Mouse (Mus musculus) hindbrain, embryonic 13.5 days (tissue): ENCODE measurements around the gene Cfap97d1. TPM values are rescaled to one million over a fixed set of nuclear protein-coding genes. Genes with fewer than 3 reads are reported as not detected.
"Not testable (repeated sequence)": the region's sequence is repeated elsewhere in the genome, so short reads cannot be mapped to it uniquely, and the experiment has no call there.

Source experiments
- ATAC-seq: fragments of 200-750 bp; cut with Nextera tagmentation; 2 replicates; pipeline ENCODE4 v1.8.0; 2017; ENCODE audit warnings: moderate TSS enrichment; ENCODE audit not compliant: low FRiP score
- H3K27ac ChIP-seq: fragments of 300-500 bp; sonication (generic); 2 replicates; pipeline ENCODE4 v1.5.1; 2015; ENCODE audit warnings: inconsistent platforms, mild to moderate bottlenecking, moderate library complexity
- H3K27me3 ChIP-seq: fragments of 300-500 bp; sonication (generic); 2 replicates; pipeline ENCODE4 v1.6.1; 2015; ENCODE audit warnings: mild to moderate bottlenecking, inconsistent platforms
- H3K36me3 ChIP-seq: fragments of 300-500 bp; sonication (generic); 2 replicates; pipeline ENCODE4 v1.6.1; 2015; ENCODE audit warnings: mild to moderate bottlenecking, inconsistent platforms
- H3K4me1 ChIP-seq: fragments of 300-500 bp; sonication (generic); replicated peaks from 2 replicates; pipeline ENCODE4 v1.6.1; 2015; ENCODE audit warnings: inconsistent platforms
- H3K4me2 ChIP-seq: fragments of 300-500 bp; sonication (generic); 2 replicates; pipeline ENCODE4 v1.6.1; 2015; ENCODE audit warnings: inconsistent platforms, mild to moderate bottlenecking, moderate library complexity
- H3K4me3 ChIP-seq: fragments of 300-500 bp; sonication (generic); 2 replicates; pipeline ENCODE4 v1.5.1; 2015; ENCODE audit warnings: mild to moderate bottlenecking, inconsistent platforms
- H3K9ac ChIP-seq: fragments of 300-500 bp; sonication (generic); 2 replicates; pipeline ENCODE4 v1.6.1; 2015; ENCODE audit warnings: mild to moderate bottlenecking, inconsistent platforms
- H3K9me3 ChIP-seq: fragments of 300-500 bp; sonication (generic); 2 replicates; pipeline ENCODE4 v1.6.1; 2016; ENCODE audit warnings: inconsistent platforms
- WGBS: fragments of 180-500 bp; shearing (Covaris S2); methylation state at CpG from one replicate; pipeline ENCODE4 v1.1.7; 2015; 5-methylcytosine and 5-hydroxymethylcytosine counted together
- polyA plus RNA-seq: library from polyadenylated mRNA; unstranded; fragments of >200 nt; fragmentation: Nextera tagmentation; extraction: Ambion mirVana; gene quantifications from 2 replicates; pipeline ENCODE4 v1.2.1, GENCODE M21; 2015

Gene Cfap97d1
- polyA plus RNA-seq, 1 experiment from 2014 or later, result not detected

DNA sequence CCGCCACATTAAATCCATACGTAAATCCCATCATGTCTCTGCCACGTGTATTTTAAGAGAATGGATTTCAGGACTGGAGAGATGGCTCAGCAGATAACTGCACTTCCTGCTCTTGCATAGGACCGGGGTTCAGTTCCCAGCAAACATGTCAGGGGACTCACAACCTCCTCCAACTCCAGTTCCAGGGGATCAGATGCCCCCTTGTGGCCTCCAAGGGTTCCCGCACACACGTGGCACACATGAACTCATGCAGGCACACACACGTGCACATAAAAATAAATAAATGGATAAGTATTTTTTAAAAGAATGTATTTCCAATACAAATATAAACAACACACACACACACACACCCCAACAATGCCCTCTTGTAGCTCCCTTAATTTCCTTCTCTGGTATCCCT lies 7.1 kb upstream of the Cfap97d1 start:
- Histone ChIP-seq H3K4me2 (no peak overlapping the region), H3K9ac (no peak overlapping the region), H3K36me3 (no peaks in the 10 kb centered on the region; the same call in 1 of the 2 replicates), H3K27ac (no peak overlapping the region), H3K4me3 (no peak overlapping the region), H3K9me3 (no peaks in the 10 kb centered on the region), H3K27me3 (no peaks in the 10 kb centered on the region), H3K4me1 (no peaks in the 10 kb centered on the region)
- WGBS, result 96% methylated on average over 7 of the region's 7 CpGs
- no peak for ATAC-seq

DNA sequence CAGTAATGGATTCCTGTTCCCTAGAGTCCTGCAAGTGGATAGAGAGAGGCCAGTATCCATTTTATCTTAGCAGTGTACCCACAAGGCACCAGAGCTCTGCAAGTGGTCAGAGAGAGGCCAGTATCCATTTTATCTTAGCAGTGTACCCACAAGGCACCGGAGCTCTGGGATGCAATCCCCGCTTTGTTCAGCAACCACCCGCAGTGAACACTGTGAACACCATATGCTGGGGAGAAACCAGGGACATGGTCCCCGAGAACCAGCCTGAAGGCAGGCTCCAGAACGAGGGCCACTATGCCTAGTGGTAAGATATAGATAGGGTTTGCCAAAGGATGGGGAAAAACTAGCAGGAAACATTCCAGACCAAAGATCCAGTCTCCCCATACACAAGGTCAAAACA lies 4.9 kb upstream of the Cfap97d1 start:
- no peak overlapping the region for H3K9ac ChIP-seq
- 90% methylated on average over 5 of the region's 5 CpGs for WGBS
- peaks cover 12% of the 10 kb centered on the region for H3K4me1 ChIP-seq
- H3K4me2 ChIP-seq, result no peak overlapping the region
- no peak overlapping the region for H3K4me3 ChIP-seq
- no peaks in the 10 kb centered on the region; the same call in 1 of the 2 replicates for H3K36me3 ChIP-seq
- H3K27ac ChIP-seq, result no peak overlapping the region
- no peaks in the 10 kb centered on the region for H3K27me3 ChIP-seq
- ATAC-seq, result no peak
- H3K9me3 ChIP-seq, result no peaks in the 10 kb centered on the region

DNA sequence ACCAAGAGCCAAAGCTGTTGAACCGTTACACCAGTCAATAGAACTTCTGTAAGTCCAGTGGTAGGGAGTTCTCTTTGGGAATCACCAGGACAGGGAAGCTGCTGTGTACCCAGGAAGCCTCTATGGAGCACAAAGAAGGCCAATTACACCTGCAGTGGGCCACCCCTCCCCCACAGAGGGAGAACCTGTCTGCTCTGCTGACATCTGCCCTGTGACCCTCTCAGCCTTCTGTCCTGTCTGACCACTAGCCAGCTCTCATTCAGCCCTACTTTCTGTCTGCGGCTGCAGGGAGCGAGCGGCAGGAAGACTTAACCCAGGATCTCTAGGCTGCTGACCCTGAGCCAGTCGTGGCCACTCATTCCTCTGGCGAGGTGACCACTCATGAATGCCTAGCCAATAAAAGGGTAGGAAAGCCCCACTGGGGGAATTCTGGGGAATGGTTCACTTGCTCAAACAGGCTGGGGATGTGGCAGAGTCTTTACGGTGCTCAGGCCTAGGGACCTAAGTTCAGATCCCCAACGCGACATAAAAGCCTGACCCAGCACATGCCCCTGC lies 3.4 kb upstream of the Cfap97d1 start:
- no peak overlapping the region for H3K4me2 ChIP-seq
- no peak overlapping the region for H3K9ac ChIP-seq
- peaks cover 22% of the 10 kb centered on the region for H3K4me1 ChIP-seq
- WGBS, result 78% methylated on average over 9 of the region's 9 CpGs
- no peak overlapping the region for H3K27ac ChIP-seq
- H3K27me3 ChIP-seq, result no peaks in the 10 kb centered on the region; the same call in 1 of the 2 replicates
- no peak for ATAC-seq
- no peaks in the 10 kb centered on the region; the same call in 1 of the 2 replicates for H3K36me3 ChIP-seq
- no peaks in the 10 kb centered on the region for H3K9me3 ChIP-seq
- H3K4me3 ChIP-seq, result no peak overlapping the region

DNA sequence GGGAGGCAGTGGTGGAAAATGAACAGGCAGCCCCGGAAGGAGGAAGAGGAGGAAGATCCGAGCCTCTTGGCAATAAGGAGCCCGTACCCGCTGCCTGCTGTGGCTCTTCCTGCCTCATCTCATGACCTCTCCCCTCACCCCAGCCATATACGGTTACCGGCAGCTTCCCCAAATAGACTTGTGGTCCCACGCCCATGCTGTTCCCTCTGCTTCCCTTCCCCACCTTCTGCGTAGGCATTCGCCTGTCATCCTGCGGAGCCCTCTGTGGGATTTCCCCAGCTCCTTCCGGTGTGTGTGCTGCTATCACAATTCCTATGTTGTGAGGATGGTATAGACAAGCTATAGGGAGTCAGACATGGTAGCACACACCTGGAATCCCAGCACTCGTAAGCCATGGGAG lies 2.2 kb upstream of the Cfap97d1 start:
- no peak for ATAC-seq
- WGBS, result 79% methylated on average over 12 of the region's 12 CpGs
- no peak overlapping the region for H3K27ac ChIP-seq
- H3K27me3 ChIP-seq, result peaks cover under 1% of the 10 kb centered on the region; the same call in 1 of the 2 replicates
- H3K36me3 ChIP-seq, result no peaks in the 10 kb centered on the region; the same call in 1 of the 2 replicates
- H3K9me3 ChIP-seq, result no peaks in the 10 kb centered on the region
- no peak overlapping the region for H3K4me3 ChIP-seq
- H3K4me1 ChIP-seq, result peaks cover 29% of the 10 kb centered on the region
- H3K9ac ChIP-seq, result 0 out of 2 replicates have a peak overlapping the region, but pooled peaks have one; percentile 15
- no peak overlapping the region for H3K4me2 ChIP-seq

DNA sequence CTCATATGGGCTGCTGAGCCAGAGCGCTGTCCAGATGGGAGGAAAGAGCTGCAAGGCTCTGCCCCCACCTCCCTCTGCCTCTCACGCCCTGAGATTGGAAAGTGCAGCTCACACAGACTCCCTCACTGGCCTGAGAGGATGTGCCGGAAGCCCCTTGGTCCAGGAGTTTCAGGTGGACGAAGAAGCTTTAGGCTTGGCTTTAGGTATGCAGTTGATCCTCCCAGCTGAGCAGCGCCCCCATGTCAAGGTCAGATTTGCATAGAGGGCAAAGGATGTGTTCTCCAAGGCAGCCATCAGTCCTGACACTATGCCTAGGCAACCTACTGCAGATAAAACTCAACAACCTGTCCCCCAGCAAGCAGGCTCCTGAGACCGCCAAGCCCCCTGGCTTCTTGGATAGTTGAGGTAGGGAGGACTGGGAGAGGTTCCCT lies 1.1 kb upstream of the Cfap97d1 start:
- H3K4me3 ChIP-seq, result no peak overlapping the region
- no peaks in the 10 kb centered on the region for H3K9me3 ChIP-seq
- WGBS, result 69% methylated on average over 6 of the region's 6 CpGs
- H3K9ac ChIP-seq, result no peak overlapping the region
- peaks cover 29% of the 10 kb centered on the region for H3K4me1 ChIP-seq
- no peaks in the 10 kb centered on the region; the same call in 1 of the 2 replicates for H3K36me3 ChIP-seq
- peak overlapping the region; percentile 98 for H3K4me2 ChIP-seq
- H3K27ac ChIP-seq, result no peak overlapping the region
- H3K27me3 ChIP-seq, result peaks cover 7% of the 10 kb centered on the region
- no peak for ATAC-seq

DNA sequence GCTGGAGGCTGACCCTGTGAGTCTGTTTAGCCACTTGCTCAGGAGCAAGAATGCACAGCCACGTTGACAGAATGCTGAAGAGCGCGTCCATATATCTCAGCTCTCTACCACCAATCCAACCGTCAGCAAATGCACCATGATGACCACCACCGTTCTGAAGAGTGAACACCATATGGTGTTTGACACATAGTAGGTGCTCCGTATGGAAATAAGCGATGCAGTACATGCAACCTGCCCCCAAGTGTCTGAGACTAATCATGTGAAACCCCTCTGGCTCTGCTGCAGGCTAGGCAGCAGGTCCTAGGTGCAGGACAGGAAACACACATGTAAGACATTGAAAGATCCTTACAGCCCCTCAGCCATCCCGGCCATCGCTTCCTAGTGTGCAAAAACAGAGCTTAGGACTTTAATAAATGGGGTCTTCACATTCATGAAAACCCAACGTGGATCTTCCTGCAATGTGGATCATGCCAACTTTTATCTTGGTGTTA lies 603 bp upstream of the Cfap97d1 start:
- Histone ChIP-seq H3K9ac (no peak overlapping the region), H3K36me3 (no peaks in the 10 kb centered on the region; the same call in 1 of the 2 replicates), H3K4me3 (0 out of 2 replicates have a peak overlapping the region, but pooled peaks have one; percentile 59), H3K4me2 (peak overlapping the region; percentile 98), H3K9me3 (no peaks in the 10 kb centered on the region), H3K4me1 (peaks cover 29% of the 10 kb centered on the region), H3K27me3 (peaks cover 7% of the 10 kb centered on the region), H3K27ac (no peak overlapping the region)
- 74% methylated on average over 10 of the region's 10 CpGs for WGBS
- ATAC-seq, result no peak

DNA sequence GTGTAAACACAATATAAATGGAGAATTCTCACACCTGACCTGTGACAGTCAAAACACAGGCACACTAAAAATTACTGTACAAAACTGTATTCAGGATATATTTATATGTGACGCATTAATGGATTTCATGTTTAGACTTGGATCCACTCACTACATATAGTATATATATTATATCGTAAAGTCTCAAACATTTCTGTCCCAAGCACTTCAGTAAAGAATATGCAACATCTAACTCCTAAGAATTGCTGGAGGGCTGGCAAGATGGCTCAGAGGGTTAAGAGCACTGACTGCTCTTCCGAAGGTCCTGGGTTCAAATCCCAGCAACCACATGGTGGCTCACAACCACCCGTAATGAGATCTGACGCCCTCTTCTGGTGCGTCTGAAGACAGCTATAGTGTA lies 1.4 kb downstream of the Cfap97d1 start:
- not testable (repeated sequence) for H3K4me3 ChIP-seq, ATAC-seq, H3K9me3 ChIP-seq, H3K27ac ChIP-seq, H3K4me2 ChIP-seq, H3K36me3 ChIP-seq, H3K27me3 ChIP-seq, H3K9ac ChIP-seq
- H3K4me1 ChIP-seq, result peaks cover 29% of the 10 kb centered on the region
- WGBS, result 73% methylated on average over 6 of the region's 6 CpGs

DNA sequence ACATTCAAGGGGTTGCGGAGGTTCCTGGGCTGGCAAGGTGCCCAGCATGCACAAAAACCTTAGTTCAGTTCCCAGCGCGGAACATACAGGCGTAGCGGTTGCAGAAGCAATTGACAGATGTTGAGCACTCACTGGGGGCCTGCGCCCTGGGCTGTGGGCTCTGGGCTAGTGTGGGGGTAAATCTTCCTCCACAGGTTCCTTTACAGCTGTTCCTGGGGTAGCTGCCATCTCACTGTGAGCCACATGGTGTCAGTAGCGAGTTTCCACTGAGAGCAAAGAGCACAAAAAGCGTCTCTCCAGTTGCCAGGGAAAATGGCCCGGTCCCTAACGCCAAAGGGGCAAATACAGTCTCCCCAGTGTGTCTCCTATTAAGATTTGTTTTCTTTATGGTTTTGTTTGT lies 1.9 kb downstream of the Cfap97d1 start:
- Histone ChIP-seq H3K9ac (no peak overlapping the region), H3K27ac (no peak overlapping the region), H3K36me3 (no peaks in the 10 kb centered on the region), H3K4me2 (no peak overlapping the region), H3K9me3 (no peaks in the 10 kb centered on the region), H3K4me3 (no peak overlapping the region), H3K27me3 (peaks cover 7% of the 10 kb centered on the region), H3K4me1 (peaks cover 29% of the 10 kb centered on the region)
- 7% methylated on average over 10 of the region's 10 CpGs for WGBS
- no peak for ATAC-seq

DNA sequence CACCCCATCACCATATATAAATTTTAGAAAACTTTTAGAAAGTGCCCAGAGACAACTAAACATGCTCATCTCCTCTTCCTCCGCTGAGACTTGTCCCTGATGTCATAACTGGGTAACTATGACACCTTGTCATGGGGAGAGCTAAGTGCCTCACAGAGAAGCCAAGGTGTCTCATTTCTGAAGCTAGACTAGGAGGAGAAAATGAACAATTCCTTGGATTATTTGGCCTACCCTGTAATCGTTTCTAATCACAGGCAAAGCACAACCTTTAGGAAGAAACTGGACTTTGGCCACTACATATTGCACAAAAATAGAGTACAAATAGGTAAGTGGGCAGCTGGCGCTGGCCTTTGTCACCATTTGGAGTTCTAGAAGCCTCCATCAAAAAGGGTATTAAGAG lies 2.8 kb downstream of the Cfap97d1 start, which contains the start of gene Dusp3:
TSS of gene Dusp3 (minus strand) at position 101 of the 400 bp plus-strand sequence.
- H3K4me2 ChIP-seq, result no peak within 1 kb of the TSS
- no peak within 1 kb of the TSS for H3K9ac ChIP-seq
- peaks cover 29% of the 10 kb centered on the region for H3K4me1 ChIP-seq
- peaks cover 7% of the 10 kb centered on the region for H3K27me3 ChIP-seq
- H3K4me3 ChIP-seq, result no peak within 1 kb of the TSS
- no peaks in the 10 kb centered on the region for H3K9me3 ChIP-seq
- no peak for ATAC-seq
- 85% methylated on average over 3 of the region's 3 CpGs for WGBS
- no peak within 1 kb of the TSS for H3K27ac ChIP-seq
- no peaks in the 10 kb centered on the region for H3K36me3 ChIP-seq

DNA sequence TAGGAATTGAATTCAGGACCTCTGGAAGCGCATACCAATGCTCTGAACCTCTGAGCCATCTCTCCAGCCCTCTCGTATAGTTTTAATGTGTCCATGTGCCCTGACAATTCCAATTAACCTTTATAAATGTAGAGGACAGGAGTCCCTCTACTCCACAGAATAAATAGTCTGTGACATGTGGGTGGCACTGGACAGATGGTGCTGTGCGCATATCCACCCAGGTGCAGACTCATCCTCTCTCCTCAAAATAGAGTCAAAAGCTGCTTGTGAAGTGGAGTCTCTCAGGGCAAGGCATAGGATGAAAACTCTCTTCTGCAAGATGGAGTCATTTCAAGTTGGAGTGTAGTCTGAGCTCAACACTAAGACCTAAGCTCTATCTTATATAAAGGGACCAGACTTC lies 6.2 kb downstream of the Cfap97d1 start:
- H3K4me2 ChIP-seq, result no peak overlapping the region
- H3K4me1 ChIP-seq, result peaks cover 7% of the 10 kb centered on the region; the same call in 1 of the 2 replicates
- no peak overlapping the region for H3K9ac ChIP-seq
- no peak overlapping the region for H3K4me3 ChIP-seq
- no peaks in the 10 kb centered on the region for H3K9me3 ChIP-seq
- no peaks in the 10 kb centered on the region for H3K36me3 ChIP-seq
- ATAC-seq, result no peak
- H3K27ac ChIP-seq, result no peak overlapping the region
- 81% methylated on average over 3 of the region's 3 CpGs for WGBS
- H3K27me3 ChIP-seq, result peaks cover 7% of the 10 kb centered on the region

DNA sequence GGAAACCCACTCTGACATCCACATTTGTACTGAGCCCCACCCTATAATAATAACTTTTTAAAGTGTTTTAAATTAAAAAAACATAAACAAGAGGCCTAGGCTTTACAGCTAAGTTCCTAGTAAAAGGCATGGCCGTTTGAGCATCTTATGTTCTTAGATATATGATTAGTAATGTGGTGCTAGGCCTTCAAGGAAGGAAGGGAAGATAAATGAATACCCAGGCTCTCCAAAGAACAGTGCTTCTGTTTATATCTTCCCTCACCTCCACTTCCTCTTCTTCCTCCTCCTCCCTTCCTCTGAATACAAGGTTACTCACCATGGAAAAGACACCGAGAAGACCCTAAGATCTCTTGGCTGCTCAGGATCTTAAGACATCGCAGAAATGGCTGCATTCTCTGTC lies 7.7 kb downstream of the Cfap97d1 start:
- Histone ChIP-seq H3K36me3 (peaks cover 7% of the 10 kb centered on the region; the same call in 1 of the 2 replicates), H3K27ac (no peak overlapping the region), H3K4me3 (no peak overlapping the region), H3K4me2 (no peak overlapping the region), H3K9ac (no peak overlapping the region), H3K9me3 (no peaks in the 10 kb centered on the region), H3K27me3 (peaks cover 7% of the 10 kb centered on the region; the same call in 1 of the 2 replicates), H3K4me1 (no peaks in the 10 kb centered on the region)
- no peak for ATAC-seq
- WGBS, result 82% methylated on average over 3 of the region's 3 CpGs

DNA sequence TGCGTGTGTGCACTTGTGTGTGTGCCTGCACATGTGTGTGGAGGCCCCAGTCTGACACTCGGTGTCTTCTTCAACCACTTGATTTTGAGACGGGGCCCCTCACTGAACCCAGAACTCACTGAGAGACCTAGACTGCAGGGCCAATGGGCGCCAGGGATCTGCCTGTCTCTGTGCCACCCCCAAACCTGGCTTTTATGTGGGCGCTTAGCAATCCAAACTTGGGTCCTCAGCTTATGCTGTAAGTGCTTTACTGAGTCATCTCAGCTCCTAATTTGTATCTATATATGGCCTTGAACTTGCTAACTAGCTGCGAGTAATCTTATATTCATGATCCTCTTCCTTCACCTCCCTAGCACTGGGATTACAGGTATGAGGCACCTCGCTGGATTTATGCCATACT lies 8.3 kb downstream of the Cfap97d1 start:
- ATAC-seq, result no peak
- Histone ChIP-seq H3K4me3 (no peak overlapping the region), H3K9ac (no peak overlapping the region), H3K27me3 (peaks cover 3% of the 10 kb centered on the region; the same call in 1 of the 2 replicates), H3K36me3 (peaks cover 7% of the 10 kb centered on the region; the same call in 1 of the 2 replicates), H3K27ac (no peak overlapping the region), H3K9me3 (no peaks in the 10 kb centered on the region), H3K4me2 (no peak overlapping the region), H3K4me1 (no peaks in the 10 kb centered on the region)
- WGBS, result 88% methylated on average over 7 of the region's 7 CpGs

DNA sequence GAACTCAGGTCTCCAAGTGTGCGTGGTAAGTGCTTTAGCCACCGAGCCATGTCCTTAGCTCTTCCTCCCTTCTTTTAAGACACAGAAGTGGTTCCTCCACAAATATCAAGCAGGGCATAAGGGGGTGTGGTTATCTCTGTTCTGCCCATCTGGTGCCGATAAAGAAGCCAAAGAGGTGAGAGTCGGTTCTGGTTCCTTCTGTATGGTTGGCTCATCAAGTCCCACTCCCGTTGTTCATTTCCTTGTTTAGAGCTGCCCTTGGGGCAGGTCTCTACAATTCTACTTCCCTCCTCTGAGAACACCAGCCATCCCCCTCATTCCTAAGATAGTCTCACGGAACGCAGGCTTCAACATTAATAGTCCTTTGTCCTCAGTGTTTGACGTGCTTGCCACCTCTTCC lies 10.0 kb downstream of the Cfap97d1 start:
- Histone ChIP-seq H3K4me2 (no peak overlapping the region), H3K9me3 (no peaks in the 10 kb centered on the region), H3K9ac (no peak overlapping the region), H3K4me3 (no peak overlapping the region), H3K27me3 (no peaks in the 10 kb centered on the region; the same call in 1 of the 2 replicates), H3K36me3 (peaks cover 7% of the 10 kb centered on the region; the same call in 1 of the 2 replicates), H3K4me1 (no peaks in the 10 kb centered on the region), H3K27ac (no peak overlapping the region)
- no peak for ATAC-seq
- WGBS, result 85% methylated on average over 8 of the region's 8 CpGs
